Mouse (Mus musculus): Measurements from ENCODE around the gene Tbc1d17. TPM values are rescaled to one million over a fixed set of nuclear protein-coding genes. Genes with fewer than 3 reads are reported as not detected.

The Tbc1d17 gene
- polyA plus RNA-seq, 1 experiment, result 46.7 TPM

- Histone ChIP-seq H3K9me3 (replicated peaks; ENCODE audit: control insufficient read depth, insufficient read depth, low read length, poor library complexity, severe bottlenecking) (no peaks in the 10 kb centered on the region), H3K27ac (ENCODE audit: insufficient read depth, low read length) (0 out of 2 replicates have a peak overlapping the region, but pooled peaks have one; percentile 21), H3K27me3 (ENCODE audit: control insufficient read depth, insufficient read depth, low read length, poor library complexity, severe bottlenecking) (no peaks in the 10 kb centered on the region), H3K4me1 (ENCODE audit: control insufficient read depth, insufficient read depth, low read length) (peaks cover 4% of the 10 kb centered on the region), H3K4me3 (ENCODE audit: low read depth, low read length) (no peak overlapping the region), H3K36me3 (ENCODE audit: control insufficient read depth, insufficient read depth, low read length, poor library complexity, severe bottlenecking) (peaks cover 34% of the 10 kb centered on the region), H3K9ac (ENCODE audit: low read depth, poor library complexity, severe bottlenecking) (peak overlapping the region; percentile 99; the same call in 1 of the 2 replicates)
- TF ChIP-seq CTCF (IDR thresholded peaks at IDR 0.05; ENCODE audit: low read depth, low read length) (no peak), EP300 (IDR thresholded peaks at IDR 0.05; ENCODE audit: insufficient read depth, low read depth, low read length) (no peak), POLR2A (IDR thresholded peaks at IDR 0.05; ENCODE audit: insufficient read depth, low read length) (no peak)
These were observed 28.4 kb downstream of the Tbc1d17 start for GRCm38 (mm10) chr7:44820525-44820924.

GRCm38 (mm10) chr7:44819863-44820262 is 29.0 kb downstream of the Tbc1d17 start:
- H3K27ac ChIP-seq (ENCODE audit: insufficient read depth, low read length), result peak overlapping the region; percentile 84

GRCm38 (mm10) chr7:44819391-44819790 is 29.5 kb downstream of the Tbc1d17 start:
- H3K4me1 ChIP-seq (ENCODE audit: control insufficient read depth, insufficient read depth, low read length), result peaks cover 4% of the 10 kb centered on the region
- H3K9me3 ChIP-seq (replicated peaks; ENCODE audit: control insufficient read depth, insufficient read depth, low read length, poor library complexity, severe bottlenecking), result no peaks in the 10 kb centered on the region
- H3K36me3 ChIP-seq (ENCODE audit: control insufficient read depth, insufficient read depth, low read length, poor library complexity, severe bottlenecking), result peaks cover 34% of the 10 kb centered on the region
- peak overlapping the region; percentile 84 for H3K27ac ChIP-seq (ENCODE audit: insufficient read depth, low read length)
- no peaks in the 10 kb centered on the region for H3K27me3 ChIP-seq (ENCODE audit: control insufficient read depth, insufficient read depth, low read length, poor library complexity, severe bottlenecking)
- H3K9ac ChIP-seq (ENCODE audit: low read depth, poor library complexity, severe bottlenecking), result peak overlapping the region; percentile 99
- no peak for TF ChIP-seq CTCF (IDR thresholded peaks at IDR 0.05; ENCODE audit: low read depth, low read length)
- TF ChIP-seq EP300 (IDR thresholded peaks at IDR 0.05; ENCODE audit: insufficient read depth, low read depth, low read length), result no peak
- TF ChIP-seq POLR2A (IDR thresholded peaks at IDR 0.05; ENCODE audit: insufficient read depth, low read length), result no peak
- peak overlapping the region; percentile 98 for H3K4me3 ChIP-seq (ENCODE audit: low read depth, low read length)

More at GRCm38 (mm10) chr7:44819863-44820262, 29.0 kb downstream of the Tbc1d17 start:
- H3K36me3 ChIP-seq (ENCODE audit: control insufficient read depth, insufficient read depth, low read length, poor library complexity, severe bottlenecking), result peaks cover 34% of the 10 kb centered on the region
- TF ChIP-seq CTCF (IDR thresholded peaks at IDR 0.05; ENCODE audit: low read depth, low read length), result no peak
- TF ChIP-seq POLR2A (IDR thresholded peaks at IDR 0.05; ENCODE audit: insufficient read depth, low read length), result no peak
- no peak for TF ChIP-seq EP300 (IDR thresholded peaks at IDR 0.05; ENCODE audit: insufficient read depth, low read depth, low read length)
- H3K4me3 ChIP-seq (ENCODE audit: low read depth, low read length), result peak overlapping the region; percentile 98
- no peaks in the 10 kb centered on the region for H3K9me3 ChIP-seq (replicated peaks; ENCODE audit: control insufficient read depth, insufficient read depth, low read length, poor library complexity, severe bottlenecking)
- H3K4me1 ChIP-seq (ENCODE audit: control insufficient read depth, insufficient read depth, low read length), result peaks cover 4% of the 10 kb centered on the region
- no peaks in the 10 kb centered on the region for H3K27me3 ChIP-seq (ENCODE audit: control insufficient read depth, insufficient read depth, low read length, poor library complexity, severe bottlenecking)
- H3K9ac ChIP-seq (ENCODE audit: low read depth, poor library complexity, severe bottlenecking), result peak overlapping the region; percentile 99

GRCm38 (mm10) chr7:44818751-44819235 is 30.1 kb downstream of the Tbc1d17 start:
- Histone ChIP-seq H3K27me3 (ENCODE audit: control insufficient read depth, insufficient read depth, low read length, poor library complexity, severe bottlenecking) (no peaks in the 10 kb centered on the region), H3K9ac (ENCODE audit: low read depth, poor library complexity, severe bottlenecking) (peak overlapping the region; percentile 99), H3K36me3 (ENCODE audit: control insufficient read depth, insufficient read depth, low read length, poor library complexity, severe bottlenecking) (peaks cover 33% of the 10 kb centered on the region), H3K4me3 (ENCODE audit: low read depth, low read length) (peak overlapping the region; percentile 98), H3K9me3 (replicated peaks; ENCODE audit: control insufficient read depth, insufficient read depth, low read length, poor library complexity, severe bottlenecking) (no peaks in the 10 kb centered on the region), H3K4me1 (ENCODE audit: control insufficient read depth, insufficient read depth, low read length) (peaks cover 4% of the 10 kb centered on the region), H3K27ac (ENCODE audit: insufficient read depth, low read length) (peak overlapping the region; percentile 84)
- TF ChIP-seq CTCF (IDR thresholded peaks at IDR 0.05; ENCODE audit: low read depth, low read length) (no peak), EP300 (IDR thresholded peaks at IDR 0.05; ENCODE audit: insufficient read depth, low read depth, low read length) (peak; percentile 65; the same call in 1 of the 2 replicates)

- H3K36me3 ChIP-seq (ENCODE audit: control insufficient read depth, insufficient read depth, low read length, poor library complexity, severe bottlenecking), result peaks cover 30% of the 10 kb centered on the region
- H3K4me1 ChIP-seq (ENCODE audit: control insufficient read depth, insufficient read depth, low read length), result peaks cover 4% of the 10 kb centered on the region
- no peaks in the 10 kb centered on the region for H3K9me3 ChIP-seq (replicated peaks; ENCODE audit: control insufficient read depth, insufficient read depth, low read length, poor library complexity, severe bottlenecking)
- peak overlapping the region; percentile 98 for H3K4me3 ChIP-seq (ENCODE audit: low read depth, low read length)
- H3K27me3 ChIP-seq (ENCODE audit: control insufficient read depth, insufficient read depth, low read length, poor library complexity, severe bottlenecking), result no peaks in the 10 kb centered on the region
- H3K9ac ChIP-seq (ENCODE audit: low read depth, poor library complexity, severe bottlenecking), result peak overlapping the region; percentile 99
- H3K27ac ChIP-seq (ENCODE audit: insufficient read depth, low read length), result peak overlapping the region; percentile 84
- TF ChIP-seq POLR2A (IDR thresholded peaks at IDR 0.05; ENCODE audit: insufficient read depth, low read length) (no peak), CTCF (IDR thresholded peaks at IDR 0.05; ENCODE audit: low read depth, low read length) (peak; percentile 17)
These were observed 30.7 kb downstream of the Tbc1d17 start for GRCm38 (mm10) chr7:44818164-44818563.

GRCm38 (mm10) chr7:44817441-44817840 is 31.4 kb downstream of the Tbc1d17 start:
- TF ChIP-seq EP300 (IDR thresholded peaks at IDR 0.05; ENCODE audit: insufficient read depth, low read depth, low read length), result no peak
- no peak for TF ChIP-seq CTCF (IDR thresholded peaks at IDR 0.05; ENCODE audit: low read depth, low read length)
- no peak for TF ChIP-seq POLR2A (IDR thresholded peaks at IDR 0.05; ENCODE audit: insufficient read depth, low read length)
- H3K4me1 ChIP-seq (ENCODE audit: control insufficient read depth, insufficient read depth, low read length), result peaks cover 4% of the 10 kb centered on the region
- peak overlapping the region; percentile 98 for H3K4me3 ChIP-seq (ENCODE audit: low read depth, low read length)
- H3K9ac ChIP-seq (ENCODE audit: low read depth, poor library complexity, severe bottlenecking), result peak overlapping the region; percentile 99
- peaks cover 30% of the 10 kb centered on the region for H3K36me3 ChIP-seq (ENCODE audit: control insufficient read depth, insufficient read depth, low read length, poor library complexity, severe bottlenecking)
- no peaks in the 10 kb centered on the region for H3K27me3 ChIP-seq (ENCODE audit: control insufficient read depth, insufficient read depth, low read length, poor library complexity, severe bottlenecking)
- no peaks in the 10 kb centered on the region for H3K9me3 ChIP-seq (replicated peaks; ENCODE audit: control insufficient read depth, insufficient read depth, low read length, poor library complexity, severe bottlenecking)
- H3K27ac ChIP-seq (ENCODE audit: insufficient read depth, low read length), result peak overlapping the region; percentile 83
